Mouse (Mus musculus) adrenal gland, adult 2 months (tissue): ENCODE results near the gene Usp37. TPM values are rescaled to one million over a fixed set of nuclear protein-coding genes. Genes with fewer than 3 reads are reported as not detected.
"Not testable (repeated sequence)": the region's sequence is repeated elsewhere in the genome, so short reads cannot be mapped to it uniquely, and the experiment has no call there.

Experiments
- DNase-seq: peaks from one replicate; pipeline ENCODE4 v3.0.0; 2021
- polyA plus RNA-seq: library from polyadenylated mRNA; depleted of rRNA; stranded (reverse); fragments of >200 nt; gene quantifications from 2 replicates; pipeline ENCODE4 v1.2.3, GENCODE M21; 2012
- total RNA-seq, 2 experiments: library from RNA; stranded (reverse); gene quantifications; 2 replicates each; pipeline ENCODE4 v1.2.3; 2021

The Usp37 gene
- total and polyA plus RNA-seq, 3 experiments, result 4.3 to 15.0 (median 13.3) TPM

DNA sequence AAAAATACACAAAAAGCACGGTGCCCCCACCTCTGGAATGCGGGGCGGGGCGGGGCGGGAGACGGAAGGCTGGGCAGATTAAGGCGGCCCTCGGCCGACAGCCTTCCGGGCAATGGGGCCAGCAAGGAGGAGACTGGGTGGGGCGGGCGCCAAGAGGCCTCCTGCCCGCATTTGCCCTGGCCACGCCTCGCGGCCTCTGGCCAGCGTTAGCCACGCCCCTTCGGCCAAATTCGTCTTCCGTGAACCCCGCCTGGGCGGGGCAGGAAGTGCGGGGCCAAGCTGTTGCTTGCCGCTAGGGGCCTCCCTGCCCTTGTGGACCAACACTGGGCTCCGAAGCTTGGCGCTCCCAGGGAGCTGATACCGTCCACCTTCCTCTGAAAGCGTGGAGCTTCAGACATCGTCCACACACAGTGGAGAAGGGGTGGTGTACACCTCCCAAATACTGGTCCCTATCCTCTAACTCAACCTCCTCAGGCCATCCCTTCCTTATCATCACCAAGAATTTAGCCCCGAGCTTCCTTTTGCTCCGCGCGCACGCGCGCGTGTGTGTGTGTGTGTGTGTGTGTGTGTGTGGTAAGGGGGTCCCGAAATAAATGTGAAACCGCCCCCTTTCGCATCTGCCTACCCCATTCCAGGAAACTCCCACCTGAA, 146.7 kb downstream of the Usp37 start:
- DNase-seq, result peak; percentile 100

DNA sequence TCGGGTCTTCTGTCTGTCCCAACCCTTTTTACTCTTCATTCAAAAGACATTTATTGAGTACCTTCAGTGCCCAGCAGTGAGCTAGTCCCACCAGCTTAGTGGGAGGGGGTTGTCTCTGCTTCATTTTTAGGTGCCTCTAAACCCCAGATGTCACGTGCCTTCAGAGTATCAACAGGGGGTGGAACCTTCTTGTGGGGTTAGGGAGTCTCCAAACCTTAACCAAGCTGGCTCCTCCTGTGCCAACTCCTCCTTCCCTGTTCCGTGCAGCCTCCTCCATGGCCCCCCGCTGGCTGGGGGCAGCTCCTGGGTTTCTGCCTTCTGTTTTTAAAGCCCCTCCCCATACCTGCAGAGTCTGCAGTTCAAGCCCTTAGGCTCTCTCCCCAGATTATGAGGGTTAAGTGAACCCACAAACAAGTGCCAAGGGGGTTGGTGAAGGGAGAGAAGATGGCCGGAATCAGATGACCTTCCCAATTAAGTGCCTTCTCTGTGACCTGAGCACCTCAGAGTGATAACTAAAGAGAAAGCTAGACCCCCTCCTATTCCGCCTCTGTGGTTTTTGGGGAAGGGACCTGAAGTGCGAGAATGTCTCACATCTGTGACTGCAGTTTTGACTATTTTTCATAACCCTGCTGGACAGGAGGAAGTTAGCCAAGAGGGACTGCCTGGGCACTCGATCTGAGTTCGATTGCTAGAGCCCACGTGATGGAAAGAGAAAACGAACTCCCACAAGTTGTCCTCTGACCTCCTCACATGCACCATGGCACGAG, 147.4 kb downstream of the Usp37 start:
- DNase-seq, result not testable (repeated sequence)

DNA sequence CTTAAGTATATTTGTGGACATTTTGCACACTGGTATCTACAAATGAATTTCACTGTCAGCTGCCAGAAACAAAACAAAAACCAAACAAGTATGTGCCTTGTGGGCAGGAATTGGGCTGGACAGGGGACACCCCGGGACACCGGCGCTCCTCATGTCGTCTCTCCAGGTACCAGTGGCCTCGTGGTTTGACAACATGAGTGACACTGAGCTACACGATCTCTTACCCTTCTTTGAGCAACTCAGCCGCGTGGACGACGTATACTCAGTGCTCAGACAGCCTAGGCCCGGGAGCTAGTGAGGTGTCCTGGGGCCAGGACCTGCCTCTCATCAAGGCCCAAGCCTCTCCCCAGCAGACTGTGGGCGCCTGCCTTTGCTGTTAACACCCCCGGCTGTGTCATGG, 148.8 kb downstream of the Usp37 start:
- DNase-seq, result no peak

DNA sequence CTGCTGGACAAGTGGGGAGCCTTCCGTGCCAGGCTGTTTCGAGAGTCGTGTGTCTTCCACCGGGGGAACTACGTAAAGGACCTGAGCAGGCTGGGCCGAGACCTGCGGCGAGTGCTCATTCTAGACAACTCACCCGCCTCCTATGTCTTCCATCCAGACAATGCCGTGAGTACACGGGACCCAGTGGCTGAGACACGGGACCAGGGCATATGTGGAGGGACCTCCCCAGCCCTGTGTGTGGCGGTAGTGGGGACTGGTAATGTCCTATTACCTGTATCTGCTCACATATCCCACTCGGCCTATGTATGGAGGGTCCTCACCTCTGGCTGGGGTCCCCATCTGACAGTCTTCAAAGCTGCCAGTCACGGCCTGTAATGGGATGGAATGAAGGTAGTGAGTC, 149.2 kb downstream of the Usp37 start:
- DNase-seq, result no peak

DNA sequence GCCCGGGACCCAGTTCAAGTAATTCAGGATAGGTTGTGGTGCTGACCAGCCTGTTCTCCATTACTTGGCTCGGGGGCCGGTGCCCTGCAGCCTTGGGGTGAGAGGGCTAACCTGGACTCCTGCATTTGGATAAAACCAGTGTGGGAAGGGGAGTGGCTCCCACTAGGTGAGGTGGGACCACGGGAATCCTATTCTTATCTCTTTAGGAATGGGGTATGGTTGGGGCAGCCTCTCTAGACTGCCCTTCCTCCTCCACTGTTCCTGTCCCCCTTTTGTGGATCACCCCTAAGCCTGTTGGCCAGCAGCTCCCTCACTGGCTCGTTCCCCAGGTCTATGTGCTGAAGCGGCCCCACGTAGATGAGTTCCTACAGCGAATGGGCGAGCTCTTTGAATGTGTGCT, 149.8 kb downstream of the Usp37 start:
- no peak for DNase-seq

DNA sequence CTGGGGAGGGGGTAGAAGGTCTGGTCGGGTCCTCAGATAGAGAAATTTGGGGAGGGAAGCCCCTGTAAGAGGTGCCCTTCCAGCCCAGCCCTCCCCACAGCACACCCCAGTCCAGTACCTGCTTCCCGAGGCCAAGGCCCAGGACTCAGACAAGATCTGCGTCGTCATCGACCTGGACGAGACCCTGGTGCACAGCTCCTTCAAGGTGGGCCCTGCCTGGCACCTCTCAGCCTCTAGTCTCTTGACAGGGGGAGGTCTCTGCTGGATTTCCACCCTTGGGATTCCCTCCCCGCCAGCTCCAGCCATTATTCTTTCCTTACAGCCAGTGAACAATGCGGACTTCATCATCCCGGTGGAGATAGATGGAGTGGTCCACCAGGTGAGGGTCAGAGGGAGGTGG, 150.4 kb downstream of the Usp37 start:
- DNase-seq, result no peak

DNA sequence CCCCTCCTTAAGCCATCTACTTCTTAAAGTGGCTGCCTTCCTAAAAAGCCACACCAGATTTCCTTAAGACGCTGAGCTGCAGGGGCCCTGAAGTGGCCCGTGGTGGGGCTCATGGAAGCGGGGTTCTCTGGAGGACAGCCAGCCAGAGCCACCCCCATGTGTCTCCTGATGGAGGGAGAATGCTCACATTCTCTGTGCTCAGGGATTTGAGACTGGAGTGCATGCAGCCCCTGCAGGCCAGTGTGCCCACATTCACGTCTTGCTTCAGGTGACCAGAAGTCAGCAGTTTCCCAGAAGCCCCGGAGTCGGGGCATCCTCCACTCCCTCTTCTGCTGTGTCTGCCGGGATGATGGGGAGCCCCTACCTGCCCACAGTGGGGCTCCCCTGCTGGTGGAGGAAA, 151.1 kb downstream of the Usp37 start:
- DNase-seq, result no peak

DNA sequence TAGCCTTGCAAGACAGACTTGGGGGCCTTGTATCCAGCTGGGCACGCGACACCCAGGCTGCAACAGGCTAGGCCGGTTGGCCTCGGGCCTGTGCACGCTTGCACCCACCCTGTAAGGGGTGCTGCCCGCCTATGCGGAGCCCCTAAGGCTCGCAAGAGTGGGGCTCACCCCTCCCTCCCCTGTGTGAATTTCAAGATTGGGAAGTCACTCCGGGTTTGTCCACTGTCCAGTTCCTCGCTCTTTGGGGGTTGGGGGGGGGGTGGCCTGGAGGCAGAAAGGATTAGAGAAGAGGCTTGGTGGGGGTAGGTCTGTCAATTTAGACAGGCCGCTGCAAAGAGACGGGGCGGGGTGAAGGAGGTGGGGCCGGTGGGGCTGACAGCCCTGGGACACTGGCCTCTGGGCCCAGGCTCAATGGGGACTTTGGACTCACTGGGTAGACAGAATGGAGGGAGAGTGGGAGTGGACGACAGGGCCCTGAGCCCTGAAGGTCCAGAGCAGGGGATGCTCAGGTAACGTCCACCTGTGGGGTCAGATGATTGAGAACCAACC, 151.6 kb downstream of the Usp37 start:
- DNase-seq, result peak; percentile 61

DNA sequence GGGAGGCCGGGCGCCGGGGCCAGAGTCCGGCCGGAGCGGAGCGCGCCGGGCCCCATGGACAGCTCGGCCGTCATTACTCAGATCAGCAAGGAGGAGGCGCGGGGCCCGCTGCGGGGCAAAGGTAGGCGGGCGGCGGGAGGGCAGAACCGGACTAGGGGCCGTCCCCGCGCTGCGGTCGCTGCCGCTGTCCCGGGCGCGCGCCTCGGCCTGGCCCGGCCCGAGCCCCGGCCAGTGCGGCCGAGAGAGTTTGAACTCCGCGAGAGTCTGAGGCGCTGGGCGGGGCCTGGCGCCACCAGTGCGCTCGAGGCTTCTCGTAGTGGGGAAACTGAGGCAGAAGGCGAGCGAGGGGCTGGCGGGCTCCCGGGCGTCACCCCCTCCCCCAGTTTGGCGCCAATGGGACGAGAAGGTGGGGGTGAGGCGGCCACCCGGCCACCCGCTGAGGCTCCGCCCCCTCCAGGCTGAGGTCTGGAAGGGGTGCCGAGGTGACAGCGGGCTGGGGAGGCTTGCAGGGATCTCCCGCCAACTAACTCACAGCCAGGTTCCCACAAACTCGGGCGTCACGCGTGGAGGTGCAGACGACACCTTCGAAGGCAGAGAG, 152.1 kb downstream of the Usp37 start:
- peak; percentile 93 for DNase-seq

DNA sequence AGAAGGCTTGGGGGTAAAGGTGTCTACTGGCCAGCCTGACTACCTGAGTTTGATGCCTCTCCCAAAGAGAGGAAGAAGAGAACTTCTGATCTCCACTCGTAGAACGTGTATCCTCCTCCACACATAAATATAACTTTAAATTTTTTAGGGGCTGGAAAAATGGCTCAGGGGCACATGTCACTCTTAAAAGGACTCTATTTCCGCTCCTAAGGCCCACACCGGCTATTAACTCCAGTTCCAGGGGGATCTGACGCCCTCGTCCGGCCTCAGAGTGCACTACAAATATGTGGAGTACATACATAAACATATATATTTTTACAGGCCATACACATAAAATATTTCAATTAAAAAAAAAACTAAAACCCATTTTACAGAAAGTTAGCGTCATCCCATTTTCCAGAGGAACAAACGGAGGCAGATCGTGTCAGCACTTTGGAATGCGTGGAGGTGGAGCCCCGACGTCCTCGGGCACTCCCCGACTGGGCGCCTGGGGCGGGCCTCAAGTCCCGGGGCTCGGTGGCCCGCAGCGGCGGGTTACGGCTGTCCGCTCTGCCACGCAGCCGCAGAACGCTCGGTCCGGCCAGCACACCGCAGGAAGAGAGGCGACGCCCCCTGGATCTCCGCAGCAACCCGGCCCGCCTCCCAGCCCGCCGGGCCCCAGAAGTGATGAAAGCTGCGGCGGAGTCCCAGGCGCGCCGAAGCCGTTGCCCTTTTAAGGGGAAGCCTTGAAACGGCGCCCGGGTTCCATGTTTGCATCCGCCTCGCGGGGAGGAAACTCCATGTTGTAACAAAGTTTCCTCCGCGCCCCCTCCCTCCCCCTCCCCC, 152.9 kb downstream of the Usp37 start, which contains the start of gene Ctdsp1:
TSS of gene Ctdsp1 (plus strand) at position 586 of the 825 bp plus-strand sequence.
- peak; percentile 99 for DNase-seq

DNA sequence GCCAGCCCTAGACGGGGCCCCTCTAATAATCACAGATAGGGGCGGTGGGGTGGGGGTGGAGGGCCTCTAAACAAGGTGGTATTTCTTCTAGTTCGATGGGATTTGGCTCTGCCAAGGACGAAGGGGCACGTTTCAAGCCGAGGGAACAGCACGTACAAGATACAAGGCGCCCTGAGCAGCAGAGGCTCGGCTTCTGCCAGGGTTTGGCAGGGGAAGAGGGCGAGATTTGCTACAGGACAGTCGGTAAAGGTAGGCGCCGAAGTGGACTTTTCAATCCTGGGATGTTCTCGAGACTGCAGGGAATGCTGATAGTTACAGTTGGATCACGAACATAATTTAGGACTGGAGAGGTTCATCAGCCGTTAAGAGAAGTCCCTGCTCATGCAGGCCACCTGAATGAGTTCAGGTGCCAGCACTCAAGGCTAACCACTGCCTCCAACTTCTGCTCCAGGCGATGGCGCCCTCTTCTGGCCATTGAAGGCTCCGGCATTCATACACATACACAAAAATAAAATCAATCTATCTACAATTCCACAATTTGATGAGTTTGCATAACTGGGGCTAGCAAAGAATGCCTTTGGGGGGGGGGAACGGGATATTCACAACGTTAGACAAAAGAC, 153.7 kb downstream of the Usp37 start:
- DNase-seq, result peak; percentile 65

DNA sequence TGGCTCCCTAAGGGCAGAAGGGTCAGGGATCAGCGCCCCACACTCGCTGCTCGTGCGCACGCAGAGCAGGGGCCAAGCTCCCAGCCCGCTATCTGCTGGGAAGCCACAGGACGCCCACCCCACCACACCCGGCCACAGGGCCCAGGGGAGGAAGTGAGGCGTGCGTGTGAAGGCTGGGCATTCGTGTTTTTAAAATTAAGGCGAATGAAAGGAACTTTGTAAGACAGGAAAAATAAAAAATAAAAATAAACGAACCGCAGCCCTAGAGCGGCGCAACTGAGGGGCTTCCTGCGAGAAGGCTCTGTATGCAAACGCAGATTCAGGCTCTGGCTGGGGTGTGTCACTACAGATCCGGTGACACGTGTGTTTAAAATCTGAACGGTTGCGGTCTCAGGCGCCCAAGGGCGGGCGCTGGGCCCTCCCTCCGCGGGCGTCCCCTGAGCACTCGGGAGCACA, 154.2 kb downstream of the Usp37 start:
- peak; percentile 72 for DNase-seq

DNA sequence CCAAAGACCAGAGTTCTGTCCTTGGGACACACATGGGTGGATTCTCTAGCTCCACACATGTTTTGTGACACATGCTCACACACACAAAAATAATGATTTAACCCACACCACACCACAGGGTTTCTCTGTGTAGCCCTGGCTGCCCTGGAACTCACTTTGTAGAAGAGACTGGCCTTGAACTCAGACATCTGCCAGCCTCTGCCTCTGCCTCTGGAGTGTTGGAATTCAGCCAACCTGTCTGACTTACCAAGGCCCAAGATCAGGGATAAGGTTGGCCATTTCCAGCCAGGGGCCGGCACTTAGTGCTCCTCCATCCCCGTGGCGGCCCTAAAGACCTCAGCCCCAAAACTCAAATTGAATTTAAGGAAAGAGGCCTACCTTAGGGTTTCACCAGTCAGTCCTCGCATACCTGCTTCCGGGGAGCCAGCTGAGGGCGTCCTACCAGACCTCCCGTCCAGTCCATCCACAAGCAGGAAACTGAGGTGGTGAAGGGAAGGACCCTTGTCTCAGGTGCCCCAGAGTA, 155.6 kb downstream of the Usp37 start:
- DNase-seq, result peak; percentile 73

DNA sequence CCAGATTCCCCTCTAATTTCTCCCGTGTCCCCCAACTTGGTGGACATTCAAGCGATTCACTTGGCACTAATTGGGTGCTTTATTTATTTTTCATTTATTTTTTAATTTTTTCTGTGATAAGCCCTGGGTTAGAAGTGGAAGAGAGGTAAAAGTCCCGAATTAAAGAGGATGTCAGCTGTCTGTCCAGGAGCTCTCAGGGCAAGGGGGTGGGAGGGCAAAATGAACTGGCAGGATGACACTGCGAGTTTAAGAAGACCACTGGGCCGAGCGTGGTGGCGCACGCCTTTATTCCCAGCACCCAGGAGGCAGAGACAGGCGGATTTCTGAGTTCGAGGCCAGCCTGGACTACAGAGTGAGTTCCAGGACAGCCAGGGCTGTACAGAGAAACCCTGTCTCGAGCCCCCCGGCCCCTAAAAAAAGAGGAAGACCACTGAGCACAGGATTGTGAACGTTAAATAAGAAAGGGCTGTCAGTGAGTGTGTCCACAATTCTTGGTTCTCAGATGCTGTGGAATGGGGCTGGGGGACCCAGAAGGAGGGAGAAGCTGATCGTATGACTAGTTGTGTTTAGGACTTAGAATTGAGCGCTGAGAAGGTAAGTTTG, 156.6 kb downstream of the Usp37 start:
- DNase-seq, result peak; percentile 41

DNA sequence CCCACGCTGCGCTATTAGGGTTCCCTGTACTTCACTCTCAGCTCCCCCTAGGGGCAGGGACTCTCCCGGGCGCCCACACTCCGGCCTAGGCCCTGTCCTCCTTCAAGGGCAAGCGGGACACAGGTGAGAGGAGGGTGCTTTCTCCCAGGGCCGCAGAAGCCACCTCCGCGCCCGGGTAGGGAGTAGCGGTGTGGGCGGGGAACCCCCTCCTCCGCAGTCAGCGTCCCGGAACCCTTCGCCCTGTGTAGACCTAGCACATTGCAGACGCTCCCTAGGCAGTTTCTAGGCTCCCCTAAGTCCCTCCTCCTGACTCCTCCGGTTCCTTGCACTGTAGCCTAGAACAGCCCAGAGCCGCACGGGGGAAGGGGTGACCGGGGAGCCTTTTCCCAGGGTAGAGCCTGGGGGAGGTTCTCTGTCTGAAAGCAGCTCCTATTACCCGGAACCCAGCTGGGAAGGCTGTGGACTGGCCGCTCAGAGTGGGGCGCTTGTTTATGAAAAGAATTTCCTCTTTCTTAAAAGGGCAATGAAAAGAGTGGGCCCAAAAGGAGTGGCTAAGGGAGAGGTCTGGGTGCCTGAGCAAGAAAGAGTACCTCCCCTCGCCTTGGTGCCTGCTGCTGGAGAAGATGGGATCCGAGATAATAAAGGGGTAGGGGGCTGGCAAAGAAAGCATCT, 157.2 kb downstream of the Usp37 start:
- peak; percentile 97 for DNase-seq

DNA sequence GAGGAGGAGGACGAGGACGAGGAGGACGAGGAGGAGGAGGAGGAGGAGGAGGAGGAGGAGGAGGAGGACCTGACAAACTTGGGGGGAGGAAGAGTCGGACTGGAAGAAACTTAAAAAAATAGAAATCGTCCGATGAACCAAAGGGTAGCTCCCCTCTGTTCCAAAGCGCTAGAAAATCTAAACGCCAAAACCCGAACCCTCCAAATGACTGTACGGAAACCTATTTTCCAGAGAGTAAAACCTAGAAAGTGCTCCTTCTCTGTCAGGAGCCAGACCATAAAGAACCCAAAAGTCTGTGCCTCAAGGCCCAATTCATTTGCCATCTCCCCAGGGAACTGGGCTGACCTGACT, 157.7 kb downstream of the Usp37 start:
- no peak for DNase-seq

DNA sequence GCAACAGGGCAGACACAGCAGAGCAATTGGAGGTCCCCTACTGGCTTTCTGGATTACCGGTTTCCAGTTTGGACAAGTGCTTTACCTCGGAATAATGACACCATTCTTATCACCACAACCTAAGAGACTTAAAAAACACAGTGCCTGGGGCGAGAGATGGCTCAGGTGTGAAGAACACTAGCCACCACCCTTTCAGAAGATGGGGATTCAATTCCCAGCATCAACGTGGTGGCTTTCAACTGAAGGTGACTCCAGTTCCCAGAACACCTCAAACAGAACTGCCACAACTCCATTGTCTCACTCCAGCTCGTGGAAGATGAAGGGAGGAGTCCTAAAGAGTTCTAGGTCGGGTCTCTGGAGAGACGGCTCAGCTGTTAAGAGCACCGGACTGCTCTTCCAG, 158.6 kb downstream of the Usp37 start:
- DNase-seq, result no peak
